Mouse (Mus musculus) MEL-GATA-1-ER (cell line): Measurements from ENCODE around the gene Wdfy3.
"Not testable (repeated sequence)": the region's sequence is repeated elsewhere in the genome, so short reads cannot be mapped to it uniquely, and the experiment has no call there.

ENCODE experiments used
- DNase-seq: peaks from one replicate; pipeline ENCODE4 v3.0.0-alpha.2; 2012; ENCODE audit warnings: low read depth; ENCODE audit errors: extremely low read depth

The Wdfy3 gene

GRCm38 (mm10) chr5:101837605-101838004 is 232.1 kb downstream of the Wdfy3 start:
- not testable (repeated sequence) for DNase-seq

DNA sequence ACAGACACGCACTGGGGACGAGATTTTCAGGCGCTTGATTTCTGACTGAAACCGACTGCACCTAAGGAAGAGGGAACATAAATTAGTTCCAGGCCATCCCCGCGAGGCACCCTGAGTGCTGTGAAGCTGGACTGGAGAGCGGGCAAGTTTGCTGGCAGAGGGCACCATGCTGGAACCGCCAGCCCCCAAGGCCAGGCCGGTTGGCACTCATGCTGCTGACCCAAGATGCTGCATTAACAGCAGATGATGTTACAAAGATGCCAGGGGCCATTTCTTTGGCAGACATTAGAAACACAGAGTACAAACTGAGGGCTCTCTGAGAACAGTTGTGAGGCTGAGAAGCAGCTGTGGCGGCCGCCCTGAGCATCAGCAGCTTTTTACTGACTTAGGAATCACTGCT is 233.5 kb downstream of the Wdfy3 start:
- no peak for DNase-seq

- DNase-seq: no peak
These were observed 235.8 kb downstream of the Wdfy3 start for GRCm38 (mm10) chr5:101833875-101834274.

DNA sequence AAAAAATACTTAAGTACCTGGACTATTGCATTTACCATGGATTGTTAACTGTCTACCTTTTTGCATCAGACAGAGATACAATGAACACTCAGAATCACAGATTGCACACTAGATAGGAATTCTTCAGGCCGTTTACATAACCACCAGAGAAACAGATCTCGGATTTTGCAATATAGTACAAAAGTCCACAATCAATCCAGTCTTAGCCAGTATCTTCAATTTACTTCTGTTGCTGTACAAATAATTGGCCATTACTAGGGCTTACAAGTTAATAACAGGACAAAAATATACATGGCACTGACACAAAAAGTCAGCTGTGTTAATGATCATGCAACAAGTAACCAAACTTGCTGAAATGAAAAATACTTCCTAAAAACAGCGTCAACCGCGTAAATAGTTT is 236.7 kb downstream of the Wdfy3 start:
- DNase-seq: no peak

DNA sequence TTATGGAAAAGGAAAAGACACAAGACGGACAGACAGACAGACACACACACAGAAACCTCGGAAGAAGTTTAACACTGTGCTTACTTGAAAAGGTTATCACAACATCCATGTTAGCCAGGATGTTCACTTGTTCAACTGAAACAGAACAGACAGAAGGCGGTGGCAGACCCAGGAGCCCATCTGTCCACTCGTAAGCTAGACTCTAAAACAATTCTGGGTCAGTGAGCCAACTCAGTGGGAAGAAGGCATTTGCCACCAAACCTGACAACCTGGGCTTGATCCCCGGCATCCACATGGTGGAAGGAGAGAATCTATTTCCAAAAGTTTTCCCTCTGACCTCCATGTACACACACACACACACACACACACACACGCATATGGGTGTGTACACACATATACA is 237.7 kb downstream of the Wdfy3 start:
- DNase-seq: no peak

GRCm38 (mm10) chr5:101830180-101830579 is 239.5 kb downstream of the Wdfy3 start:
- no peak for DNase-seq

GRCm38 (mm10) chr5:101828932-101829331 is 240.8 kb downstream of the Wdfy3 start:
- DNase-seq: no peak

DNA sequence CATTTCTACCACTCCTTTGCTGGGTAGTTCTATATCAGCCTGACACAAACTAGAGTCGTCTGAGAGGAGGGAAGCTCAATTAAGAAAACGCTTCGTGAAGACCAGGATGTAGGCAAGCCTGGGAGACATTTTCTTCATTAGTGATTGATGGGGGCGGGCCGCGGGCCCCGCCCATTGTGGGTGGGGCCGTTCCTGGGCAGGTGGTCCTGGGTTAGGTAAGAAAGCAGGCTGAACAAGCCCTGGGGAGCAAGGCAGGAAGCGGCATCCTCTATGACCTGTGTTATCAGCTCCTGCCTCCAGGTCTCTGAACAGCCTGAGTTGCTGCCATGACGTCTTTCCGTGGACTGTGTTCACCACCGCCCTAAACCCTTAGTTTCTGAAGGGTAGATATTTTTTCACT is 242.2 kb downstream of the Wdfy3 start:
- no peak for DNase-seq

DNA sequence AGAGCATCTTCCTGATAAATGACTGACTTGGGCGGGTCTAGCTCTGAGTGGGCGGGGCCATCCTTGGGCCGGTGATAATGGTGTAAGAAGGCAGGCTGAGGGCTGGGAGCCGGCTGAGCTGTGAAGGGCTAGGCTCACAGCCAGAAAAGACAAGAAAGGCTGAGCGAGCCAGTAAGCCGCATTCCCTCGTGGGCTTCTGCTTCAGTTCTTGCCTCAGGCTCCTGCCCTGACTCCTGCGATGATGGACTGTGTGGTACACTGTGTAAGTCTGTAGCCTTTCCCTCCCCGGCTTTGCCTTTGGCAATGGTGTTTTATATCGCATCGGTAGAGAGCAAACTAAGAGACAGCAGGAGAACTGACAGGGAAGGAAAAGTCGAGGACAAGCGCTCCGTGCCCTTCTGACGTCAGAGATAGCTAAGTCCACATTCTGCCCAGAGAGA is 243.2 kb downstream of the Wdfy3 start:
- peak; percentile 68 for DNase-seq

DNA sequence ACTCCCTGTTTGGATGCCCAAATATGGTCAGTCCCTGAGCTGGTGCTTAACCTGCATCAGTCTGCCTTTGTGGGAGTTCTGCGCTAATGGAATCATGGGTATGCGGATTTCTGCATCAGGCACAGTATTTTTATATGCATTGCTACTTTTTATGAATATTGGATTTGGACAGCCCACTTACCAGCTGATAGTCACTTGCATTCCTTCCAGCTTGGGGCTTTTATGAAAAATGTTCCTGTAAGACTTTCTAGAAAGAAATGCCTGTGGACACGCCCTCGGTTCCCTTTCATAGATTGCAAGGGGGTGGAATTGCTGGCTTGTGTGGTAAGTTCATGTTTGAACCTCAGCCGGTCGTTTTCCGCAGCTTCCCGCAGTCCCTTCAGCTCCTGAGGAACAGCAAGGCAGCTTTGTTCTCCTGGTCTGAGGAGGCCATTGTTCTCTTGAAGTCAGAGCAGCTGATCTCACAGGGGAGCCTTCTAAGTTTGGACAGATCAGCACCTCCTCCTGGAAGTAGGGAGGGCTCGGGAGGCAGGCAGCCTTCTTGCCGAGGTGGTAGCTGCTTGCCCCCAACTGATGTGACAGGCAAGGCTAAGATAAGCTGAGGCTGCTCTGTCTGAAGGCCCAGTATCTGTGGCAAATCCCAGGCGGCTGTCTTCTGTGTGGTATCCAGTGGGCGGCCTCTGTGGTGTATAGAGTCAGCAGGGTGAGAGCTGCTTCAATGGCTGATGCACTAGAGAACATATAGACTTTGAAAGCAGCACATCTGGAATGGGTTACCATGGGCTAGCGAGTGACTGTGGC is 244.4 kb downstream of the Wdfy3 start:
- no peak for DNase-seq

GRCm38 (mm10) chr5:101822311-101822670 is 247.4 kb downstream of the Wdfy3 start:
- DNase-seq: no peak

DNA sequence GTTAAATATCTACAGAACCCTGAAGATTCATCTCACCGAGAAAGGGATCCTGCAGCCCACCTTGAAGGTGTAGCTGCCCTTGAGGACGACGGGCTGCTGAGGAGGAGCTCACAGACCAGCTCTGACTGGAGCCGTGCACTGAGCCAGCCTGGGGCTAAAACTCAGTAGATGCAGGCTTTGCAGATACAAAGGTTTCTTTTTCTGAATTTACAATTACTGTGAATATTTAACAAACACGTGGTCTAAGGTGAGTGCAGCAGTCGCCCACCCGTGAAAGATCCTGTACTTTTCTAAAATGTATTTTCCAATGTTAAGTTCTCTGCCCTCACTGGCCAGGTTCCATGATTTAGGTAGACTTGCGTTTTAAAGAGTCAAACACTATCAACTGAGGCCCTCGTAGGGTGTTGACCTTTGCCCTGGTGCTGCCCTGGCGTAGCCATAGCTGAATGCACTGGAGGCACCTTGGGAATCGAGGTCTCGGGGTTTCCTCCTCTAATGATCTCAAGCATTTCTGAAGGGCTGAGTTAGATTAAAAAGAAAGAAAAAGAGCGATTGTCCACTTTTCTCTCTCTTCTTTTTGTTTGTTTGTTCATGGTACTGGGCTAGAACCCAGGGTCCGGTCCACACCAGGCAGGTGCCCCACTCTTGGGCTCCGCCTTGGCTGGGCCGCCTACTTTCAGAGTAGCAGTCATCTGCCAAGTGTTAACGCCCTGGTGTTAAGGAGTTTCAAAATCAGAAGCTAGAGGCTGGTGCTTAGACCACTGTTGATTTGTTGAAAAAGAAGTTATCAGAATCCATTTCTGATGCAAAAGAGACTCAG is 248.0 kb downstream of the Wdfy3 start:
- DNase-seq: no peak

DNA sequence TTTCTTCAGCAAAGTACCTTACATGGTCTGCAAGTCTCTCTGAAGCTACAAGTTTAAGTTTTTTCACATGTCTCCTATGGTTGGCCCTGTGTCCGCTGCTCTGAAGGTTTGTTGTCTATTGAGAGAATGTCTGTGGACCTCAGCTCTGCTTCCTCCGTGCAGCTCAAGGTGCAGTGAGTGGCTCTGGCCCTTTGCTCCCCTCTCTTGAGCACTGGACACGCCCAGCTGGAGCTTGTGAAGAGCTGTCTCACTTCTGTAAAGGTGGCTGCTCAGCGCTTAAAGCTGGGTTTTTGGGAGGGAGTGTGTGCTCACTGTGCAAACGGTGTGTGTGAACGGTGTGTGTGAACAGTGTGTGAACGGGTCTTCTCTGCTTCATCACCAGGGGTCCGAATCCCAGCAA is 248.7 kb downstream of the Wdfy3 start:
- no peak for DNase-seq

DNA sequence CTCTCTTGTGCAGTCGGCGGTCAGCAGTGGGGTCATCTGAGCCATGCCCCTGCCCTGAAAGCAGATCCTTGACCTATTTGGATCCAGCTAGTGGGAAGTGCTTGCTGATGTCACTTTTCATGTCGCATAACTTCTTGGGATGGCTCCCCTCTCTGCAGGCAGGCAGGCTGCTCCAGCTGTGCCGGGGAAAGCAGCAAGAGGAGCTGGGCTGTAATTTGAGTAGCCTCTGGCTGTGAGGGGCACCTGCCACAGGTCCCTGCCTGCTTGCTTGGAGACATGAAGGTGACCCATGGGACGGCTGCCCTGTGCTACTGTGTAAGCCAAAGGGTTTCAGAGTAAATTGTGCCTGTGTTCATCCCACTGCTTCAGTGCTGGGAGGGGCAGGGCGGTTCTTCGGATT is 249.9 kb downstream of the Wdfy3 start:
- no peak for DNase-seq

DNA sequence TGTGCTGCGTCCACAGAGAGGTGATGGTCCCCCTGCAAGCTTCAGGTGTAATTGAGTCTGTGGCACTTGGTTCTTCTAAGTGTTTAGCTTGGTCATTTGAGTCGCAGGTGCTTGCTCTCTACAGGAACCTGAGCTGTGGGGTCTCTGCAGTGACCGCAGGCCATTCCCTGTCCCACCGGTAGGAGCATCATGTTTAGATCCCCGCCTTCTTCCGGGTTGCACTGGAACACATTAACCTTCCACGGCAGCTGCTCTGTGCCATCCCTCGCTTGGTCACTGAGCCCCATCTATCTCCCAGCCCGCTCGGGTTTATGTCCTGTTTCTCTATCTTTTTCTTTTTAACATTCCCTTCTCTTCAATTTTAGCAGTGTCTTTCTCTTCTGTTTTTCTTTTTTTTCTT is 250.5 kb downstream of the Wdfy3 start:
- DNase-seq: no peak

- no peak for DNase-seq
These were observed 252.9 kb downstream of the Wdfy3 start for GRCm38 (mm10) chr5:101816822-101817221.

DNA sequence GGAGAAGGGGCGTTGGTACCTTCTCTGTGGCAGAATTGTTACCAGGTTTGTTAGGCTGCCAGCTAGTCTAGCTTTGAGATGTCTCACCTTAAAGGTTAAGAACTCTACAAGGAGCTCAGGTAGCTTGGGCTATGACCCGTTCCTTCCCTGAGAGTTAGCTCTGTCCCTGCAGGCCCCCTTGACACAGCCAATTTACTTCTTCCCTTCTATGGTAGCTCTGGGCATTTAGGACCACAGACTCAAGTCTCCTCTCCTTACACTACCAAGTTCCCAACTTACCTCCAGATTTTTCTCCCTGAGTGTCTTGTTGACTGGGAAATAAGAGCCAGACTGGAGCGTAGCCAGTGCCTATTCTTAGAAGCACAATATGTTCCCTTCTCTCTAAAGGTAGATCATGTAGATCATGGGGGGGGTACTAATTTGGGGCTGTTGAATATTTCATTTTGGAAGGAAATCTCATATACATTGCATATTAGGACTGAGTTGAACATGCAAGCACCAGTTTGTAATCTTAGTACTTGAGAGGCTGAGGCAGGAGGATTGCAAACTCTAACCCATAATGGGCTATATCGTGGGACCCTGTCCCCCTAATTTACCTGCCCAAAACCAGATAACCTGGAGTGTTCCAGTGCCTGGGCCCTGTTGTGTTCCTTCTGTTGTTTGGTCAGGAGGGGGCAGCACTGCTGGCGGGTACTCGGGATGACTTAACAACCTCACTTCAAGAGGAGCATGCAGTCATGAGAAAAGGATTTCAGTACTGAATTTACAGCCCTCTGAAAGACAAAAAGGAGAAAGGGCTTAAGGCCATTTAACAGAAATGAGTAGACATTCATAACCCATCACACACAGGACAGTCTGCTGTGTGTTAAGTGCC is 258.2 kb downstream of the Wdfy3 start:
- no peak for DNase-seq

DNA sequence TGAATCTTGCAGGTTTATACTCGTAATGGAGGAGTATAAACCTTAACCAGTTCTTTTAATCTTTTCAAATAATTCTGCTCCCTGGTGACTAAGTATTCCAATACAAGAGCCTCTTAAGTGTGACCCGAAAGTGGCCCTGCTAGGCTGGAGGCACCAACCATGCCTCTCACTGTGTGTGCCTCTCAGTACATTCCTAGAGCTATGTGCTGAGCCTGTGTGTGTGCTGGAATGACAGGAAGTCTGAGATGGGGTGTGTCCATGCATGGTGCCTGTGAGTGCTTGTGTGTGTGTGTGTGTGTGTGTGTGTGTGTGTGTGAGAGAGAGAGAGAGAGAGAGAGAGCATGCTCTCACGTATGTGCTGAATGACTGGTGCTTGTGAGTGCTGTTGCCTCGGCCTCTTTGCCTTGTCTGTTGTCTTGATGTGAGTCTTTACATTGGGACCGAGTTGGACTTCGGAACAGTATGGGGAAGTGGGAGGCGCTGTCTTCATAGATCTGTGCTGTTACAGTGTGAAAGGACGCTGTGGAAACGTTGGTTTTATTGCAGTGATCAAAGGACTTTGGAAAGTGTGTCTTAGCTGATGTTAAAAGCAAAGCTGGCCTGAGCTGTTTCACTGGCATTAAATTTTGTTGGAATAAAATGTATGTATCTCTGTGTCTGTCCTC is 267.2 kb downstream of the Wdfy3 start:
- no peak for DNase-seq

- DNase-seq: no peak
These were observed 267.8 kb downstream of the Wdfy3 start for GRCm38 (mm10) chr5:101801891-101802290.

DNA sequence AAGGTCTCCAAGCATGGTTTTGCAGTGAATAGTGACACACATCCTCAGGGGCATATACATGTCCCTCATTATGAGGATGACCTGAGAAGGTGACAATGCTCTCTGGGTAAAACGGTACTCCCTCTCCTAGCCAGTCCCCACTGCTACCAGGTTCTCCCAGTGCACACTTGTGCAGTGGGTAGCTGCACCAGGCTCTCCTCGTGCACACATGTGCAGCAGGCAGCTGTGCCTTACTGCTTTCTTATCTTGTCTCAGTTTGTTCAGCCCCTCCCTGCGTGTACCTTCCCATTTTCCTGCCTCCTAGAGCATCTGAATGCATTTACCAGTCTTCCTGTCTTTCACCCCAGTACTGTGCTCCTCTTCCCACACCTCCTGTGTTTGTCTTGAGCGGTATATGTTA is 277.1 kb downstream of the Wdfy3 start:
- DNase-seq: no peak

DNA sequence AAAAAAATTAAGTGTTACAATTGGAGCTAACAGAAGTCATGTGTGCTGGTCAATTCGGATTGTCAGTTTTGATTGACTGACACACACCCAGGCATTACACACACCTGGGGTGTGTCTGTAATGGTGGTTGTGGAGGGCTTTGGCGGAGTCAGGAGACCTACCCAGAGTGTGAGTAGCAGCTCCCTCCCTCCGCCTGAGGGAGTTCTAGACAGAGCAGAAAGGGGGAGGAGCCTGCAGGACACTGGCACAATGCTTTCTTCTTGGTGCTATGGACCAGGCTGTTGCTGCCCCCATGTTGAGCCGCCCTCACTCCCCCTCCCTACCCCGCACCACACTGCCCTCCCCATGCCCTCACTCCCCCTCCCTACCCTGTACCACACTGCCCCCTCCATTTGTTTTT is 279.2 kb downstream of the Wdfy3 start:
- no peak for DNase-seq
